Mouse (Mus musculus) spleen, postnatal 10 days (tissue): Measurements from ENCODE around the gene Fgf11.

ENCODE experiments used
- DNase-seq, 2 experiments: peaks; one replicate each; pipeline ENCODE4 v3.0.0; 2021 to 2022; ENCODE audit warnings: low spot score in 2 of 2

The Fgf11 gene

GRCm38 (mm10) chr11:69757303-69758089 lies 44.2 kb downstream of the Fgf11 start:
- DNase-seq: no peak

GRCm38 (mm10) chr11:69754701-69755100 lies 47.0 kb downstream of the Fgf11 start:
- DNase-seq: peak in 1 of 2 experiments; percentile 56

GRCm38 (mm10) chr11:69754233-69754632 lies 47.4 kb downstream of the Fgf11 start:
- DNase-seq: no peak

GRCm38 (mm10) chr11:69752686-69753085 lies 49.0 kb downstream of the Fgf11 start:
- no peak for DNase-seq

- DNase-seq: no peak
These were observed 50.0 kb downstream of the Fgf11 start for GRCm38 (mm10) chr11:69751635-69752034.
